Mouse (Mus musculus) urinary bladder, postnatal 14 days (tissue): ENCODE measurements around the gene Ccn2.

Experiments
- DNase-seq: peaks from one replicate; pipeline ENCODE4 v3.0.0; 2021; ENCODE audit warnings: low spot score

Ccn2 gene

DNA sequence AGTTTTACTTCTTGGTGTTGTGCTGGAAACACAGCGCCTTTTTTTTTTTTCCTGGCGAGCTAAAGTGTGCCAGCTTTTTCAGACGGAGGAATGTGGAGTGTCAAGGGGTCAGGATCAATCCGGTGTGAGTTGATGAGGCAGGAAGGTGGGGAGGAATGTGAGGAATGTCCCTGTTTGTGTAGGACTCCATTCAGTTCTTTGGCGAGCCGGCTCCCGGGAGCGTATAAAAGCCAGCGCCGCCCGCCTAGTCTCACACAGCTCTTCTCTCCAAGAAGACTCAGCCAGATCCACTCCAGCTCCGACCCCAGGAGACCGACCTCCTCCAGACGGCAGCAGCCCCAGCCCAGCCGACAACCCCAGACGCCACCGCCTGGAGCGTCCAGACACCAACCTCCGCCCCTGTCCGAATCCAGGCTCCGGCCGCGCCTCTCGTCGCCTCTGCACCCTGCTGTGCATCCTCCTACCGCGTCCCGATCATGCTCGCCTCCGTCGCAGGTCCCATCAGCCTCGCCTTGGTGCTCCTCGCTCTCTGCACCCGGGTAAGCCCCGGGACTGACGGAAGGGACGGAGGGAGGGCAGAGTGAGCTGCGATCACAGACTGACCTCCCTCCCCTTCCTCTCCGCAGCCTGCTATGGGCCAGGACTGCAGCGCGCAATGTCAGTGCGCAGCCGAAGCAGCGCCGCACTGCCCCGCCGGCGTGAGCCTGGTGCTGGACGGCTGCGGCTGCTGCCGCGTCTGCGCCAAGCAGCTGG is at the start of gene Ccn2:
TSS of gene Ccn2 (plus strand) at position 193 of the 753 bp plus-strand sequence.
- DNase-seq = peak; percentile 83

- no peak for DNase-seq
Measured at GRCm38 (mm10) chr10:24552870-24553269, 42.4 kb upstream of the Ccn2 start.

- no peak for DNase-seq
Measured at GRCm38 (mm10) chr10:24554091-24554490, 41.2 kb upstream of the Ccn2 start.

- DNase-seq = no peak
Measured at GRCm38 (mm10) chr10:24558366-24558765, 36.9 kb upstream of the Ccn2 start.

- no peak for DNase-seq
Measured at GRCm38 (mm10) chr10:24569691-24570420, 25.4 kb upstream of the Ccn2 start.

DNA sequence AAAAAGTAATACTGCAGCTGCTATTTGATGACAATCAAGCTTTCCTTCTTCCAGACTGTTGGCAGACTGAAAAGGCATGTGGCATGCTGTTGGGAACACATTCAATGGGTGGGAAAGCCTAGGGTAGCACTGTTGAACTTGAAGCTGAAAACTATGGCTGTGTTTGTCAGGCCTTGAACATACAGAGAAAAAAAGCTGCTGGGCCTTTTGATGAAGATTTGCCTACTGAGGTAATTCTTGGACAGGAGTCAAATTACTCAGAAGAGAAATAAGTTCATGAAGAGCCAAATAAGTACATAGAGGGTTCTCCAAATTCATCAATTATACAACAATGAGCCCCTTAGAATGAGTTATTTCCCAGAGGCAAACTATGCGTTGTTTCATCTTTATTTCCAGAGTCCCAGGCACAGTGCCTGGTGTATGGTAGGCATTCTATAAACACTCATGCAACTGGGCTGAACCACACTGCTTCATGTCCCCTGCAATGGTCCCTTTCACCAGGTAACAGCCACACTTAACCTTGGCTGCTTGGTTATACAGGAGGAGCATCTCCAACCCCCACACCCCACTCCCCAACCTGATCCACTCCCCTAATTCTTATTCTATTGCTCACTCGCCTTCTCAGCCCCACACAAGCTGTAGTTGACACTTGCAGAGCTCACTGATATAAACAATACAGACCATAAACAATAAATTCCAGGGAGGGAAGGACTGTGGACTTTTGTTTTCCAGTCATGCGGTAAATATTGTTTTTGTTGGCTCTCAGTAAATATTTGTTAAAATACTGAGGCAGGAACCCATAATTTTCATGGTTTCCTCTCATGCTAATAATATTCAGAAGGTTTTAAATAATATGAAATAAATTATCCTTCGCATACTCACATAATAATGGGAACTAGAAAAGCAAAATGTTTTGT is 22.9 kb upstream of the Ccn2 start:
- no peak for DNase-seq

DNA sequence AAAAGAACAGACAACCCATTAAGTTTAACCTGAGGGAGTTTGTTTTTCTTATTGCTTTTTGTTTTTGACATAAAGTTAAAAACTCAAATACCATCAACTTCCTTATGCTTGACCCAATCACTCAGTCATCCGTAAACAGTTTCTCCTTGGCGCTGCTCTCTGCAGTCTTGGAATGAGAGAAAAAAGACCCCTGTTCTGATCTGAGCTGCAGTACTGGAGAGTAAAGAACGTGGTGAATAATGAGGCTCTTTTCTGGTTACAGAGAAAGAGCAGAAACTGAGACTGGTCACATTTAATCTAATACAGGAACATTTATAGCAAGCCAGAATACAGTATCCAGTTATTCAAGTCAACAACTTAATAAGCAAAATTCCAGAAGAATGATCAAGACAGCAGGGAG is 21.8 kb upstream of the Ccn2 start:
- DNase-seq = no peak

- no peak for DNase-seq
Measured at GRCm38 (mm10) chr10:24581076-24581475, 14.2 kb upstream of the Ccn2 start.

- no peak for DNase-seq
Measured at GRCm38 (mm10) chr10:24588824-24589223, 6.4 kb upstream of the Ccn2 start.

DNA sequence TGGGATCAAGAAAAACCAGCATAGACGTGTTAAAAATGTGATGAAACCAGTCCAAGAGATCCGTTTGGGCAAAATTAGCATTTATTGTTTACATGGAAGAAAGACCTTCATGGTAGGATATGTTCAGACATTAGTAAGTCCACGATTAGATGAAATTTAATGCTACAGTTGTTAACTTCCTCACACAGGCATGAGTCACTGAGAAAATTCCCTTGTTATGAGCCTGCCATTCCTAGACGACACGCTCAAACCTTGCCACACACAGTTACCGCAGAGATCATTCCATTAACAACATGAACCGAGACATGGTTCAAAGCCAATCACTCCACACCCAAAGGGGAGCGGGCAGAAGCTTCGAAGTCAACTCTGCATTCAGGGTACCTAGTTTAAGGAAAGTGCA is 6.0 kb upstream of the Ccn2 start:
- no peak for DNase-seq

DNA sequence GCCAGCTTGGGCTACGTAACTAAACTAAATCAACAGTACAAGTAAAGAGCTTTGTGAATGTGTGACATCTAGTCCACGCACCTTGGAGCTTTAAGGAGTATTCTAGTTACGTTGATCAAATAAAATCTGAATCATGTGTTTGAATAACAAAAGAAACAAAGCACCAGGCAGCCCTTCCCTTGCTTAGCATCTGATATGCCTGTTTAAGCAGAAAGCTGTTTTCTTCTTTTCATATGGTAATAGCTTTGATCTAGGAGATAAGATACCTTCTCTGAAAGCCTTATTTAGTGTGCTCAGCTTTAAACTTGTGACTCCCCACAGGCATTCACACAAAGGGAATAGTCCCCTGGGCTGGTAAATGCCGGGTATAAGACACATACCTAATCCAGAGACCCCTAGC is 4.7 kb upstream of the Ccn2 start:
- DNase-seq = no peak

DNA sequence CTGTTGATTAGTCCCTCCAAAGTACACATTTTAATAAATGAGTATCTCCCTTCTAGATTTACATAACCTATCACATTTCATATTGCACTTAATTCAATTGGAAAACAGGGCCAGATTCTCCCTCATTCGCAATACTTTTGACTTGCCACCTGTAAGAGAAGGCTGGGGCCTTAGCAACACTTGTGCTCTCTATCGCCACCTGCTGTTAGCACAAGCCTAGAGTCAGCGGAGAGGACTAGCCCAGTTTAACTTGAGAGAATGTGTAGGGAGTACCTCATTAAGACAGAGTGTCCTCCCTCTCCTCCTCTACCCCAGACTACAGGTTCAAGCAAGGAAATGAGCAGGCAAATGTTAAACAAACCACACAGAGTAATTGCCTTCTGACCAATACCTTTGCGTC is 4.1 kb upstream of the Ccn2 start:
- DNase-seq = peak; percentile 90

DNA sequence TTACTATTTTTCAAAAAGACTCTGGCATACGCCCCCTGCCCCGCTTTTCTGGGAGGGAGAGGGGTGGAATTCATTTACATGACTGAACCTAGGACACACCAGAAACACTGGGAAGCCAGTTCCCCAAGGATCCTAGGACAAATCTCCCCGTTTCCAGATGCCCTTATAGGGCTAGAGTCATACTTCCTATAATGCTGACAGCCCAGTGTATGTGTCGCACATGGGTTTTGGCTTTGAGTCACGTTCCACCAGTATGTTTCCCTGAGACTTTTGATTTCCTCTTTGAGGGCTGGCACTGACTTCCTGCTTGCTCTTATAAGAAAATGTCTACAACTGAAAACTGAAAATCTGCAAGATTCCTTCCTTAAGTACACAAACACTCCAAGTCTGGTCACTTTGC is 3.5 kb upstream of the Ccn2 start:
- DNase-seq = no peak

DNA sequence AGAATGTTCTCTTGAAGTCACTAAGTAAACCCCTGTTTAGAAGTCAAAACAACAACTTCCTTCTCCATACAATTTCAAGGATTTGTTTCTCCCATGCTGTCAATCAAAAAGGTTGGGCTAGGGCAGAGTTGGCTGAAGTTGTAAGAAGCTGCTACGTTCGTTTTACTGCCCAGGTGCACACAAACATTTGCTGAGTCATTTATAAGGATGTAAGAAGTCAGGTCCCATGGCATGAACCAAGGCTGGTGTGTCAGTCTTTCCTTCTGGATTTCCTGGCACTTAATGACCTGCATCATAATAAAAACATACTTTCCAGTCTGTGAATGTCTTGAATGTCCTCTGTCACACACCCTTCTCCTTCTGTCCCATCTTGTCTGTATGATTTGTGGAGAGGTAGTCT is 2.9 kb upstream of the Ccn2 start:
- no peak for DNase-seq

GRCm38 (mm10) chr10:24592969-24593368 is 2.3 kb upstream of the Ccn2 start:
- no peak for DNase-seq

DNA sequence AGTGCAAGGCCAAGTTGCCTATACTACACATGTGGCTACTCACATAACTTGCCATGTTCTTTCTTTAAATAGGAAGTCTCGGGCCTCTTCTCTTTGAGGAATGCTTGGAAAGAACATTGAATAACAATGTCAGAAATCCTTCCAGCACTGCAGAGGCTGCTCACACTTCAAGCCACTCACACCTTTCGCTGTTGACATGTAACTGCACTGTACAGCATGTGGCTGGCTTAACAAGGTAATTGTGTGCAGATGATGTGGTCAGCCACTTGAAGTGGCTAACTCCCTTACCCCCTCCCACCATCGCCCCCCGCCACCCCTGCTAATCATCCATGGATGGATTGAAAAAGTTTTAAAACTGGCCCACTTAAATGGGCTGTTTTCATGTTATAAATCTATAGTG is 1.7 kb upstream of the Ccn2 start:
- no peak for DNase-seq

GRCm38 (mm10) chr10:24596003-24596868 is 994 bp downstream of the Ccn2 start:
- peak; percentile 61 for DNase-seq

- no peak for DNase-seq
Measured at GRCm38 (mm10) chr10:24596869-24597339, 1.7 kb downstream of the Ccn2 start.

- no peak for DNase-seq
Measured at GRCm38 (mm10) chr10:24597789-24598188, 2.5 kb downstream of the Ccn2 start.

DNA sequence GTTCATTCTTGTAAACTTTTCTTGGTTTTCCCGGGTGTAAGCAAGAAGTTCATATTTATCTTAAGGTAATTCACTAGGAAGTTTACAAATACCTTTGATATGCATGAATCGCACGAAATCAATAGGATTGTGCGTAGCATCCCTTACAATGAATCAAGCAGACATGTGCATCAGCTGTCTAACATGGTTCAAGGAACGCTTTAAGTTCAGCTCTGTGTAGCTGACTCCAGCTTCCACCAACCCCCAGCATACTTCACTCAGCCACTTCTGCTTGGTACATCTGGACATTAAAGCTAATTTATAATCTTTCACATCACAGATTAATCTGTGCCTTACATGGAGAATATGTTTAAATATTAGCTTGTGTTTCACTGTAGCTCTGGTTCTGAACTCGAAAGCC is 3.5 kb downstream of the Ccn2 start:
- DNase-seq = no peak

DNA sequence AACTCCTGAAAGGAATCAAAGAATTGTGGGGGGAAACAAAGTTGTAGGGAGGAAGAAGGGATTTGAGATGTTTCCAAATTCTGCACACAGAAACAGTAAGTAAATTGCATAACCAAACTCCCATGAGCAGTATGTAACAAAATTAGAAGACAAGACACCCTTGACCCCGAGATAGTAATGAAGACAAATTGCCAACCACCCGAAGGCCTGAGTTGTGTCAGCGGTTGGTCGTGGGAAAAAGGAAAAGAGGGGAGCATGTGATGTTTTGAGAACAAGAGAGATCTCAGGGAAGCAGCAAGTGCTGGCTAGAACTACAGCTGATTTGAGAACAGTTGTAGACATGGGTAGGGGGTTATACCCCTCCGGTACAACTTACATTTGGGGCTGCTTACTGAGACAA is 4.6 kb downstream of the Ccn2 start:
- no peak for DNase-seq
